Mouse (Mus musculus) C2C12 (cell line): ENCODE results near the gene Wdfy3. TPM values are rescaled to one million over a fixed set of nuclear protein-coding genes. Genes with fewer than 3 reads are reported as not detected.
A peak's percentile ranks its signal among the peaks of the same experiment; 100 is the strongest.

ENCODE experiments used
- H3K27me3 ChIP-seq: one replicate; pipeline ENCODE4 v1.6.1; 2011; ENCODE audit not compliant: control insufficient read depth, insufficient read depth, insufficient read length
- H3K36me3 ChIP-seq: one replicate; pipeline ENCODE4 v1.6.1; 2011; ENCODE audit not compliant: control insufficient read depth, insufficient read depth
- H3K4me3 ChIP-seq: one replicate; pipeline ENCODE4 v1.5.1; 2011; ENCODE audit warnings: mild to moderate bottlenecking, control low read depth; ENCODE audit not compliant: poor library complexity, insufficient read depth, severe bottlenecking
- H3K79me2 ChIP-seq: one replicate; pipeline ENCODE4 v1.6.1; 2011; ENCODE audit not compliant: control insufficient read depth, insufficient read depth
- H3K79me3 ChIP-seq: one replicate; pipeline ENCODE4 v1.6.1; 2011; ENCODE audit warnings: low read depth, control low read depth
- H3ac ChIP-seq: one replicate; pipeline ENCODE3; 2011; ENCODE audit warnings: low read depth; ENCODE audit not compliant: control insufficient read depth, insufficient read length
- CEBPB ChIP-seq: IDR thresholded peaks from one replicate; pipeline ENCODE4 v1.6.1; 2011; ENCODE audit warnings: low read depth, mild to moderate bottlenecking, control low read depth, moderate library complexity
- CTCF ChIP-seq: IDR thresholded peaks from one replicate; pipeline ENCODE4 v1.5.1; 2011; ENCODE audit not compliant: control insufficient read depth, insufficient read depth, insufficient read length
- FOSL1 ChIP-seq: IDR thresholded peaks from one replicate; pipeline ENCODE4 v1.8.0; 2011; ENCODE audit warnings: mild to moderate bottlenecking, low read length; ENCODE audit not compliant: poor library complexity, insufficient read depth, severe bottlenecking
- MAX ChIP-seq: IDR thresholded peaks from one replicate; pipeline ENCODE4 v1.6.1; 2011; ENCODE audit warnings: mild to moderate bottlenecking, control low read depth
- MYOD1 ChIP-seq: IDR thresholded peaks from one replicate; pipeline ENCODE4 v1.6.1; 2011; ENCODE audit warnings: low read depth; ENCODE audit not compliant: control insufficient read depth, insufficient read length
- MYOG ChIP-seq: IDR thresholded peaks from one replicate; pipeline ENCODE4 v1.6.1; 2011; ENCODE audit not compliant: control insufficient read depth, insufficient read length; ENCODE audit errors: extremely low read depth
- USF1 ChIP-seq: IDR thresholded peaks from one replicate; pipeline ENCODE4 v1.6.1; 2011; ENCODE audit warnings: low read depth, mild to moderate bottlenecking, control low read depth, moderate library complexity
- polyA plus RNA-seq: library from polyadenylated mRNA; unstranded; fragments of >200 nt; fragmentation: generic; extraction: Trizol; gene quantifications from one replicate; pipeline ENCODE4 v1.2.1, GENCODE M21; 2012; ENCODE audit warnings: missing spikeins

Gene Wdfy3
- polyA plus RNA-seq, 1 experiment, result 10.7 TPM

GRCm38 (mm10) chr5:102072057-102072456 is 2.3 kb upstream of the Wdfy3 start:
- Histone ChIP-seq H3K79me2 (peaks cover 24% of the 10 kb centered on the region), H3K27me3 (peaks cover 4% of the 10 kb centered on the region), H3K36me3 (peaks cover 1% of the 10 kb centered on the region), H3K4me3 (no peak overlapping the region), H3K79me3 (peaks cover 20% of the 10 kb centered on the region), H3ac (no peak overlapping the region)
- TF ChIP-seq MYOD1, result no peak
- TF ChIP-seq MYOG, result no peak
- TF ChIP-seq CTCF, result no peak
- TF ChIP-seq CEBPB, result no peak
- TF ChIP-seq USF1, result no peak
- TF ChIP-seq FOSL1, result no peak
- TF ChIP-seq MAX, result no peak

- TF ChIP-seq CTCF, result no peak
- TF ChIP-seq CEBPB, result no peak
- no peak for TF ChIP-seq MYOD1
- no peak for TF ChIP-seq MYOG
- no peak for TF ChIP-seq MAX
- TF ChIP-seq USF1, result no peak
- Histone ChIP-seq H3ac (no peak overlapping the region), H3K36me3 (peaks cover 7% of the 10 kb centered on the region), H3K4me3 (no peak overlapping the region), H3K79me3 (peaks cover 28% of the 10 kb centered on the region), H3K27me3 (no peaks in the 10 kb centered on the region), H3K79me2 (peaks cover 33% of the 10 kb centered on the region)
These were observed 1.5 kb upstream of the Wdfy3 start for GRCm38 (mm10) chr5:102071241-102071640.

DNA sequence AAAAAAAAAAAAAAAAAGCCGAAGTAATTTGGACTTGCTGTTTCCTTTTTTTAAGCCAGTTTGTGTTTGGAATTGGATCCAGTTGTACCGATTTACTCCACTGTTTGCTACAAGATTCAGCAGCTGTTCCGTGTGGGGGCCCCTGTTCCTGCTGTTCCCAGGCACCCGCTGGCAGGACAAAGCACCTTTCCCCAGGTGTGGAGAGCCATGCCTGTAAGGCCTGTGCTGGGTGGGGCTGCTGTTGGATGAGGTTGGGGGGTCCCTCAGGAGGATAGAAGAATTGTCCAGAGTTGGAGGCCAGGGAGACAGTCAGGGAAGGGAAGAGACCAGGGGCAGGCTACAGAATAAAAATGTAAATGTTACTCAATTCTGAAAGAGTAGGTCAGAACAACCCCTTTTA is 1.1 kb upstream of the Wdfy3 start:
- Histone ChIP-seq H3K27me3 (no peaks in the 10 kb centered on the region), H3K36me3 (peaks cover 7% of the 10 kb centered on the region), H3K79me2 (peaks cover 37% of the 10 kb centered on the region), H3ac (no peak overlapping the region), H3K79me3 (peaks cover 33% of the 10 kb centered on the region), H3K4me3 (no peak overlapping the region)
- no peak for TF ChIP-seq CEBPB
- no peak for TF ChIP-seq CTCF
- TF ChIP-seq MYOG, result no peak
- TF ChIP-seq MAX, result no peak
- TF ChIP-seq USF1, result no peak
- no peak for TF ChIP-seq FOSL1
- TF ChIP-seq MYOD1, result no peak

DNA sequence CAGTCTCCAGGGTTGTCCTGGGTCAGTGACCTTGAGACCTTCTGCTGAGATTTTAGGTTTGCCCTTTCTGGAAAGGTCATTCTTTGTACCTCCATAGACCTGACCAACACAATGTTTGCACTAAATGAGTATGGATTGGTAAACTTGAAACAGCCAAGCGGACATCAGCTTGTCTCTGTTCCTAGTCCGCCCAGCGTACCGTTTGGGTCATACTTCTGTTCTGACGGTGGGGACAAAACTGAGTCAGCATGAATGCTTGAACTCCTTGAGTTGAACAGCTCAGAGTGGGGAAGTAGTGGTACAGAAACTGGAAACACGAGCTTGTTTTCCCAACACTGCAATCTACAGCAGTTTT is 670 bp upstream of the Wdfy3 start:
- Histone ChIP-seq H3K4me3 (peak overlapping the region; percentile 49), H3K79me3 (peaks cover 37% of the 10 kb centered on the region), H3K27me3 (no peaks in the 10 kb centered on the region), H3K79me2 (peaks cover 41% of the 10 kb centered on the region), H3ac (peak overlapping the region; percentile 92), H3K36me3 (peaks cover 7% of the 10 kb centered on the region)
- TF ChIP-seq CTCF, result no peak
- TF ChIP-seq MYOD1, result no peak
- TF ChIP-seq CEBPB, result no peak
- TF ChIP-seq MAX, result no peak
- TF ChIP-seq FOSL1, result no peak
- no peak for TF ChIP-seq MYOG
- TF ChIP-seq USF1, result no peak

DNA sequence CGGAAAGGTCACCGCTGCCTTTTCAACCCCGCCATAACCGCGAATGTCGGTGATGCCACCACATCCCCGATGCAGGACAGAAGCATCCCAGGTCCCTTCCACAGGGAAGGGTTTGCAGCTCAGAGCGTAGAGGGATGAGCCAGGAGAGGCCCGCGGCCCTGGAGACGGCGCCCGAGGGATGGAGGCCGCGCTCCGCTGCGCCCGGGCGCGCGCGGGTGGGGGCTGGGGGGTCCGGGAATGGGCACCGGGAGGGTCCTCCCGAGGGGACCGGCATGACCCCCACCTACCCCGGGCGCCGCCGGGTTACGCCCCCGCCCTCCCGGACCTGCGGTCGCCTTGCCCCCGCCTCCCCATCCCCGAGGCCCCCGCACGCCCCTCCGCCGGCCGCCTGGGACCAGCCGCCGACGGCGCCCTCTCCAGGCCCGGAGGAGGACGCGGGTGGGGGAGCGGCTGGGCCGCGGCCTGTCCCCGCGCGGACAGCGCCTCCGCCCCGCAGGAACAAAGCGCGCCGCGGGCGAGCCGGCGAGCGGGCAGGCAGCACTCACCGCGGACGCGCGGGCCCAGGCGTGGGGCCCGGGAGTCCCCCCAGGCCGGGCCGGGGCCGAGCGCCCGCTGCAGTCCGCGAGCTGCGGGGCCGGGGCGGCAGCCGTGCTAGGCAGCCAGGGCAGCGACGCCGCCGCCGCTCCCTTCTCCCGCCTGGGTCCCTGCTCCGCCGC is 512 bp downstream of the Wdfy3 start:
- Histone ChIP-seq H3K36me3 (peaks cover 7% of the 10 kb centered on the region), H3K79me2 (peaks cover 53% of the 10 kb centered on the region), H3K27me3 (no peaks in the 10 kb centered on the region), H3K79me3 (peaks cover 48% of the 10 kb centered on the region), H3ac (peak overlapping the region; percentile 89), H3K4me3 (peak overlapping the region; percentile 49)
- TF ChIP-seq MYOD1 (no peak), CTCF (peak; percentile 83)

DNA sequence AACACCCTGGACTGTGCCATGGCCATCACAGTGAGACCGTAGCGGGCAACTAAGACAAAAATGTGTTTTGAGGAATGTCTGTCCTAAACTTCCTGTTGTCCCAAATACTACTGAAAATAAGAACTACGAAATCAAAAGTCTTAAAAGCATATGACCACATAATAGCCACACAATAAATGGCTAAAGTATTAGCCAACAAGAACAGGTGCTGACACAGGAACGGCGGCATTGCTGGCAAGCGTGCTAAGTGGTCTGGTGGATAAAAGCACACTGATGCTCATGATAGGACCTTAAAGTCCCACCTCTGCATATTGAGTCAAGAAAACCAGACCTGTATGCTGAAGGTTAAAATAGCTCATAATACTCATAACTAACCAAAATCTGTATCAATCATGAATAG is 3.3 kb downstream of the Wdfy3 start:
- peaks cover 75% of the 10 kb centered on the region for H3K79me3 ChIP-seq
- TF ChIP-seq FOSL1 (no peak), MYOD1 (no peak), CEBPB (no peak), MYOG (no peak), CTCF (no peak), MAX (no peak), USF1 (no peak)
- H3K4me3 ChIP-seq, result no peak overlapping the region
- no peaks in the 10 kb centered on the region for H3K27me3 ChIP-seq
- peaks cover 80% of the 10 kb centered on the region for H3K79me2 ChIP-seq
- H3K36me3 ChIP-seq, result peaks cover 7% of the 10 kb centered on the region
- no peak overlapping the region for H3ac ChIP-seq
